Mouse (Mus musculus) heart, adult 8-10 months (tissue): Measurements from ENCODE around the gene Clpb. TPM values are rescaled to one million over a fixed set of nuclear protein-coding genes. Genes with fewer than 3 reads are reported as not detected.
A peak's percentile ranks its signal among the peaks of the same experiment; 100 is the strongest.

Experiments used
- DNase-seq: peaks from one replicate; pipeline ENCODE4 v3.0.0; 2022; ENCODE audit warnings: low spot score
- total RNA-seq, 4 experiments: library from RNA; stranded (reverse); gene quantifications; 2 replicates each; pipeline ENCODE4 v1.2.4; 2022

Gene Clpb
- total RNA-seq, 4 experiments from 2014 or later = 73.5 to 96.2 (median 93.6) TPM

- peak; percentile 24 for DNase-seq
These were observed 12.8 kb downstream of the Clpb start for GRCm38 (mm10) chr7:101676033-101676761.

GRCm38 (mm10) chr7:101676762-101677308 lies 13.4 kb downstream of the Clpb start:
- DNase-seq = no peak

GRCm38 (mm10) chr7:101679591-101679990 lies 16.2 kb downstream of the Clpb start:
- DNase-seq = peak; percentile 63

GRCm38 (mm10) chr7:101680961-101681360 lies 17.5 kb downstream of the Clpb start:
- DNase-seq = peak; percentile 17

- no peak for DNase-seq
These were observed 18.2 kb downstream of the Clpb start for GRCm38 (mm10) chr7:101681565-101682071.

- no peak for DNase-seq
These were observed 19.5 kb downstream of the Clpb start for GRCm38 (mm10) chr7:101682886-101683285.

GRCm38 (mm10) chr7:101683976-101684630 lies 20.7 kb downstream of the Clpb start:
- DNase-seq = no peak

- no peak for DNase-seq
These were observed 21.2 kb downstream of the Clpb start for GRCm38 (mm10) chr7:101684671-101685070.

- no peak for DNase-seq
These were observed 23.7 kb downstream of the Clpb start for GRCm38 (mm10) chr7:101687144-101687543.

- DNase-seq = no peak
These were observed 27.0 kb downstream of the Clpb start for GRCm38 (mm10) chr7:101690471-101690870.

GRCm38 (mm10) chr7:101691863-101692262 lies 28.4 kb downstream of the Clpb start:
- no peak for DNase-seq

- DNase-seq = no peak
These were observed 29.0 kb downstream of the Clpb start for GRCm38 (mm10) chr7:101692446-101692845.

GRCm38 (mm10) chr7:101695483-101695882 lies 32.0 kb downstream of the Clpb start:
- DNase-seq = no peak

GRCm38 (mm10) chr7:101696931-101697723 lies 33.7 kb downstream of the Clpb start:
- DNase-seq = no peak

GRCm38 (mm10) chr7:101700296-101700695 lies 36.9 kb downstream of the Clpb start:
- no peak for DNase-seq

- no peak for DNase-seq
These were observed 39.3 kb downstream of the Clpb start for GRCm38 (mm10) chr7:101702706-101703105.

GRCm38 (mm10) chr7:101709586-101709985 lies 46.2 kb downstream of the Clpb start:
- DNase-seq = no peak

GRCm38 (mm10) chr7:101710236-101710635 lies 46.8 kb downstream of the Clpb start:
- no peak for DNase-seq

GRCm38 (mm10) chr7:101713828-101714400 lies 50.5 kb downstream of the Clpb start:
- no peak for DNase-seq

- DNase-seq = no peak
These were observed 51.7 kb downstream of the Clpb start for GRCm38 (mm10) chr7:101715041-101715551.

GRCm38 (mm10) chr7:101720356-101720755 lies 56.9 kb downstream of the Clpb start:
- no peak for DNase-seq
